9 mouse cellular contexts compared by ENCODE assay signal in genomic region chr10:127197104-127197503, GRCm38 (mm10). TPM values are rescaled to one million over a fixed set of nuclear protein-coding genes. Genes with fewer than 3 reads are reported as not detected.
A peak's percentile ranks its signal among the peaks of the same experiment; 100 is the strongest.
DNase-seq lines count a peak whose midpoint lies in the region; ATAC-seq and TF ChIP-seq lines count a peak whose summit lies in the region.
"Had no signal": no experiment of that assay in that cellular context is flagged by ENCODE, and none has a peak within 500 bp of the region (broad histone marks: within the 10 kb centered on the region; RNA-seq: fewer than 3 reads in every experiment).

No protein-coding gene starts in this region.

- peaks cover 51% of the 10 kb centered on the region for H3K36me3 ChIP-seq in forebrain, embryonic 12.5 days (replicated peaks)
- H3K36me3 ChIP-seq in forebrain, embryonic 15.5 days = peaks cover 36% of the 10 kb centered on the region
- H3K36me3 ChIP-seq in intestine, embryonic 15.5 days = 0 out of 2 replicates have a peak, but pooled peaks cover 9% of the 10 kb centered on the region
- peaks cover 48% of the 10 kb centered on the region for H3K36me3 ChIP-seq in intestine, postnatal 0 days (ENCODE audit: control insufficient read depth, insufficient read depth)
- H3K36me3 ChIP-seq in midbrain, embryonic 10.5 days = peaks cover 63% of the 10 kb centered on the region
- H3K36me3 ChIP-seq in midbrain, embryonic 11.5 days (ENCODE audit: control insufficient read depth, insufficient read depth, low read length) = peaks cover 6% of the 10 kb centered on the region; the same call in 1 of the 2 replicates
- H3K36me3 ChIP-seq in stomach, embryonic 14.5 days (ENCODE audit: control insufficient read depth, insufficient read depth, low read length) = peaks cover 19% of the 10 kb centered on the region

- DNase-seq in midbrain, embryonic 10.5 days (ENCODE audit: low spot score) = no peak
- no peak for DNase-seq in midbrain, embryonic 11.5 days (ENCODE audit: low spot score, missing footprints)
- DNase-seq in spleen, adult 18-20 months = no peak
- DNase-seq: thymus, postnatal 14 days had no signal

- no peaks in the 10 kb centered on the region for H3K9me3 ChIP-seq in forebrain, embryonic 12.5 days
- no peaks in the 10 kb centered on the region for H3K9me3 ChIP-seq in forebrain, embryonic 15.5 days
- no peaks in the 10 kb centered on the region for H3K9me3 ChIP-seq in intestine, embryonic 15.5 days
- H3K9me3 ChIP-seq in intestine, postnatal 0 days (ENCODE audit: control insufficient read depth) = no peaks in the 10 kb centered on the region
- H3K9me3 ChIP-seq in midbrain, embryonic 10.5 days (replicated peaks) = no peaks in the 10 kb centered on the region
- no peaks in the 10 kb centered on the region for H3K9me3 ChIP-seq in midbrain, embryonic 11.5 days (ENCODE audit: control insufficient read depth, low read length)
- H3K9me3 ChIP-seq in stomach, embryonic 14.5 days (ENCODE audit: control insufficient read depth, low read depth, low read length) = no peaks in the 10 kb centered on the region

- TF ChIP-seq CTCF in intestine, postnatal 0 days (IDR thresholded peaks at IDR 0.05; ENCODE audit: low read depth) = no peak

- H3K27me3 ChIP-seq in forebrain, embryonic 12.5 days = no peaks in the 10 kb centered on the region
- no peaks in the 10 kb centered on the region for H3K27me3 ChIP-seq in forebrain, embryonic 15.5 days
- H3K27me3 ChIP-seq in intestine, embryonic 15.5 days (replicated peaks) = no peaks in the 10 kb centered on the region
- no peaks in the 10 kb centered on the region for H3K27me3 ChIP-seq in intestine, postnatal 0 days (replicated peaks; ENCODE audit: control insufficient read depth, insufficient read depth, low read length)
- H3K27me3 ChIP-seq in midbrain, embryonic 10.5 days (ENCODE audit: low read depth, poor library complexity, severe bottlenecking) = no peaks in the 10 kb centered on the region
- H3K27me3 ChIP-seq in midbrain, embryonic 11.5 days (ENCODE audit: control insufficient read depth, insufficient read depth, low read length) = no peaks in the 10 kb centered on the region
- no peaks in the 10 kb centered on the region for H3K27me3 ChIP-seq in stomach, embryonic 14.5 days (ENCODE audit: control insufficient read depth, insufficient read depth, low read length)

- no peak overlapping the region for H3K4me3 ChIP-seq in forebrain, embryonic 12.5 days (replicated peaks)
- H3K4me3 ChIP-seq in forebrain, embryonic 15.5 days = no peak overlapping the region
- H3K4me3 ChIP-seq in intestine, embryonic 15.5 days (replicated peaks) = no peak overlapping the region
- no peak overlapping the region for H3K4me3 ChIP-seq in intestine, postnatal 0 days (ENCODE audit: low read depth, low read length)
- H3K4me3 ChIP-seq in midbrain, embryonic 10.5 days = peak overlapping the region; percentile 97; the same call in 1 of the 2 replicates
- no peak overlapping the region for H3K4me3 ChIP-seq in midbrain, embryonic 11.5 days (ENCODE audit: low read depth, low read length)
- H3K4me3 ChIP-seq in stomach, embryonic 14.5 days (ENCODE audit: low read depth, low read length) = no peak overlapping the region

- H3K27ac ChIP-seq in forebrain, embryonic 12.5 days = 0 out of 2 replicates have a peak overlapping the region, but pooled peaks have one; percentile 19
- H3K27ac ChIP-seq in forebrain, embryonic 15.5 days (replicated peaks) = no peak overlapping the region
- H3K27ac ChIP-seq in intestine, embryonic 15.5 days = peak overlapping the region; percentile 25; the same call in 1 of the 2 replicates
- H3K27ac ChIP-seq in intestine, postnatal 0 days (ENCODE audit: low read depth, low read length) = no peak overlapping the region; the same call in 1 of the 2 replicates
- no peak overlapping the region for H3K27ac ChIP-seq in midbrain, embryonic 10.5 days (replicated peaks)
- no peak overlapping the region for H3K27ac ChIP-seq in midbrain, embryonic 11.5 days (ENCODE audit: low read depth, low read length)
- peak overlapping the region; percentile 91; the same call in 1 of the 2 replicates for H3K27ac ChIP-seq in stomach, embryonic 14.5 days (ENCODE audit: low read length)

- no peak for ATAC-seq in forebrain, embryonic 12.5 days (ENCODE audit: low FRiP score)
- no peak for ATAC-seq in forebrain, embryonic 15.5 days (replicated peaks)
- no peak for ATAC-seq in intestine, embryonic 15.5 days
- ATAC-seq in intestine, postnatal 0 days = no peak
- ATAC-seq in midbrain, embryonic 11.5 days (ENCODE audit: low FRiP score) = no peak
- no peak for ATAC-seq in stomach, embryonic 14.5 days (ENCODE audit: insufficient number of reproducible peaks, insufficient read depth, low FRiP score, low read depth)

- H3K4me1 ChIP-seq in forebrain, embryonic 12.5 days = peaks cover 25% of the 10 kb centered on the region
- peaks cover 21% of the 10 kb centered on the region for H3K4me1 ChIP-seq in forebrain, embryonic 15.5 days
- H3K4me1 ChIP-seq in intestine, embryonic 15.5 days (replicated peaks) = peaks cover 15% of the 10 kb centered on the region; the same call in 1 of the 2 replicates
- 0 out of 2 replicates have a peak, but pooled peaks cover 5% of the 10 kb centered on the region for H3K4me1 ChIP-seq in intestine, postnatal 0 days (replicated peaks; ENCODE audit: control insufficient read depth, insufficient read depth, low read length)
- peaks cover 53% of the 10 kb centered on the region for H3K4me1 ChIP-seq in midbrain, embryonic 10.5 days
- peaks cover 17% of the 10 kb centered on the region for H3K4me1 ChIP-seq in midbrain, embryonic 11.5 days (ENCODE audit: control insufficient read depth, insufficient read depth, low read length)
- H3K4me1 ChIP-seq in stomach, embryonic 14.5 days (ENCODE audit: control insufficient read depth, insufficient read depth, low read length) = peaks cover 19% of the 10 kb centered on the region; the same call in 1 of the 2 replicates

- 93% methylated on average over 8 of the region's 8 CpGs for WGBS in forebrain, embryonic 12.5 days
- 90% methylated on average over 8 of the region's 8 CpGs for WGBS in forebrain, embryonic 15.5 days
- WGBS in intestine, embryonic 15.5 days = 84% methylated on average over 8 of the region's 8 CpGs
- WGBS in intestine, postnatal 0 days = 89% methylated on average over 8 of the region's 8 CpGs
- 91% methylated on average over 8 of the region's 8 CpGs for WGBS in midbrain, embryonic 10.5 days
- 88% methylated on average over 8 of the region's 8 CpGs for WGBS in midbrain, embryonic 11.5 days
- WGBS in stomach, embryonic 14.5 days = 87% methylated on average over 8 of the region's 8 CpGs

- no peak overlapping the region for H3K9ac ChIP-seq in forebrain, embryonic 12.5 days
- no peak overlapping the region for H3K9ac ChIP-seq in forebrain, embryonic 15.5 days (replicated peaks)
- no peak overlapping the region for H3K9ac ChIP-seq in intestine, embryonic 15.5 days
- no peak overlapping the region for H3K9ac ChIP-seq in intestine, postnatal 0 days (ENCODE audit: low read depth, low read length)
- H3K9ac ChIP-seq in midbrain, embryonic 11.5 days (ENCODE audit: low read length) = no peak overlapping the region
- H3K9ac ChIP-seq in stomach, embryonic 14.5 days (replicated peaks; ENCODE audit: low read depth, low read length) = no peak overlapping the region

- H3K4me2 ChIP-seq in forebrain, embryonic 12.5 days = no peak overlapping the region
- H3K4me2 ChIP-seq in forebrain, embryonic 15.5 days (replicated peaks) = no peak overlapping the region
- no peak overlapping the region for H3K4me2 ChIP-seq in intestine, embryonic 15.5 days (replicated peaks)
- no peak overlapping the region for H3K4me2 ChIP-seq in intestine, postnatal 0 days (replicated peaks; ENCODE audit: low read depth)
- no peak overlapping the region for H3K4me2 ChIP-seq in midbrain, embryonic 11.5 days
- H3K4me2 ChIP-seq in stomach, embryonic 14.5 days (replicated peaks; ENCODE audit: low read depth, low read length) = no peak overlapping the region

RNA-seq across cellular contexts. Expression of gene Dtx3, which starts 1.6 kb away (rescaled TPM):
- 170 and 172 TPM in 2 replicates for polyA plus RNA-seq in forebrain, embryonic 12.5 days (2016; fragmentation: Nextera tagmentation; extraction: Ambion mirVana)
- 211 and 222 TPM in 2 replicates for polyA plus RNA-seq in forebrain, embryonic 15.5 days (2015; fragmentation: Nextera tagmentation; extraction: Ambion mirVana)
- polyA plus RNA-seq in intestine, embryonic 15.5 days (2015; fragmentation: Nextera tagmentation; extraction: Ambion mirVana) = 70.6 and 75.4 TPM in 2 replicates
- polyA plus RNA-seq in intestine, postnatal 0 days (2015; fragmentation: Nextera tagmentation; extraction: Ambion mirVana) = 22.2 and 24.6 TPM in 2 replicates
- polyA plus RNA-seq in midbrain, embryonic 10.5 days (2016; fragmentation: Nextera tagmentation; extraction: Ambion mirVana) = 119 and 142 TPM in 2 replicates
- polyA plus RNA-seq in midbrain, embryonic 11.5 days (2014; fragmentation: Nextera tagmentation; extraction: Ambion mirVana) = 130 and 138 TPM in 2 replicates
- 123 and 125 TPM in 2 replicates for polyA plus RNA-seq in stomach, embryonic 14.5 days (2014; fragmentation: Nextera tagmentation; extraction: Ambion mirVana)

RNA-seq across cellular contexts. Expression of gene Arhgef25, which starts 7.2 kb away (rescaled TPM):
- polyA plus RNA-seq in forebrain, embryonic 12.5 days (2016; fragmentation: Nextera tagmentation; extraction: Ambion mirVana) = 32.3 and 36.4 TPM in 2 replicates
- 31.4 and 32.3 TPM in 2 replicates for polyA plus RNA-seq in forebrain, embryonic 15.5 days (2015; fragmentation: Nextera tagmentation; extraction: Ambion mirVana)
- polyA plus RNA-seq in intestine, embryonic 15.5 days (2015; fragmentation: Nextera tagmentation; extraction: Ambion mirVana) = 46.8 and 50.4 TPM in 2 replicates
- 14.4 and 15.1 TPM in 2 replicates for polyA plus RNA-seq in intestine, postnatal 0 days (2015; fragmentation: Nextera tagmentation; extraction: Ambion mirVana)
- polyA plus RNA-seq in midbrain, embryonic 10.5 days (2016; fragmentation: Nextera tagmentation; extraction: Ambion mirVana) = 24.8 and 28.7 TPM in 2 replicates
- polyA plus RNA-seq in midbrain, embryonic 11.5 days (2014; fragmentation: Nextera tagmentation; extraction: Ambion mirVana) = 25.8 and 28.2 TPM in 2 replicates
- 64.0 and 71.1 TPM in 2 replicates for polyA plus RNA-seq in stomach, embryonic 14.5 days (2014; fragmentation: Nextera tagmentation; extraction: Ambion mirVana)

RNA-seq across cellular contexts. Expression of gene Pip4k2c, which starts 14.3 kb away (rescaled TPM):
- 19.4 and 20.2 TPM in 2 replicates for polyA plus RNA-seq in forebrain, embryonic 12.5 days (2016; fragmentation: Nextera tagmentation; extraction: Ambion mirVana)
- 24.9 and 26.1 TPM in 2 replicates for polyA plus RNA-seq in forebrain, embryonic 15.5 days (2015; fragmentation: Nextera tagmentation; extraction: Ambion mirVana)
- polyA plus RNA-seq in intestine, embryonic 15.5 days (2015; fragmentation: Nextera tagmentation; extraction: Ambion mirVana) = 33.7 and 35.0 TPM in 2 replicates
- 43.0 and 47.0 TPM in 2 replicates for polyA plus RNA-seq in intestine, postnatal 0 days (2015; fragmentation: Nextera tagmentation; extraction: Ambion mirVana)
- 16.5 and 18.1 TPM in 2 replicates for polyA plus RNA-seq in midbrain, embryonic 10.5 days (2016; fragmentation: Nextera tagmentation; extraction: Ambion mirVana)
- polyA plus RNA-seq in midbrain, embryonic 11.5 days (2014; fragmentation: Nextera tagmentation; extraction: Ambion mirVana) = 10.3 and 11.4 TPM in 2 replicates
- 22.7 and 22.9 TPM in 2 replicates for polyA plus RNA-seq in stomach, embryonic 14.5 days (2014; fragmentation: Nextera tagmentation; extraction: Ambion mirVana)

RNA-seq across cellular contexts. Expression of gene Slc26a10, which starts 16.7 kb away (rescaled TPM):
- 0.86 and 2.2 TPM in 2 replicates for polyA plus RNA-seq in forebrain, embryonic 12.5 days (2016; fragmentation: Nextera tagmentation; extraction: Ambion mirVana)
- 1.4 and 2.1 TPM in 2 replicates for polyA plus RNA-seq in forebrain, embryonic 15.5 days (2015; fragmentation: Nextera tagmentation; extraction: Ambion mirVana)
- polyA plus RNA-seq in intestine, embryonic 15.5 days (2015; fragmentation: Nextera tagmentation; extraction: Ambion mirVana) = 0.98 and 1.1 TPM in 2 replicates
- 0.52 and 0.65 TPM in 2 replicates for polyA plus RNA-seq in intestine, postnatal 0 days (2015; fragmentation: Nextera tagmentation; extraction: Ambion mirVana)
- polyA plus RNA-seq in midbrain, embryonic 10.5 days (2016; fragmentation: Nextera tagmentation; extraction: Ambion mirVana) = 0.87 and 1.4 TPM in 2 replicates
- polyA plus RNA-seq in midbrain, embryonic 11.5 days (2014; fragmentation: Nextera tagmentation; extraction: Ambion mirVana) = 0.51 and 0.58 TPM in 2 replicates
- 0.34 and 0.82 TPM in 2 replicates for polyA plus RNA-seq in stomach, embryonic 14.5 days (2014; fragmentation: Nextera tagmentation; extraction: Ambion mirVana)

RNA-seq across cellular contexts. Expression of gene B4galnt1, which starts 32.1 kb away (rescaled TPM):
- polyA plus RNA-seq in forebrain, embryonic 12.5 days (2016; fragmentation: Nextera tagmentation; extraction: Ambion mirVana) = 13.3 and 14.7 TPM in 2 replicates
- 35.1 and 36.7 TPM in 2 replicates for polyA plus RNA-seq in forebrain, embryonic 15.5 days (2015; fragmentation: Nextera tagmentation; extraction: Ambion mirVana)
- 52.5 and 55.2 TPM in 2 replicates for polyA plus RNA-seq in intestine, embryonic 15.5 days (2015; fragmentation: Nextera tagmentation; extraction: Ambion mirVana)
- polyA plus RNA-seq in intestine, postnatal 0 days (2015; fragmentation: Nextera tagmentation; extraction: Ambion mirVana) = 29.4 and 34.1 TPM in 2 replicates
- polyA plus RNA-seq in midbrain, embryonic 10.5 days (2016; fragmentation: Nextera tagmentation; extraction: Ambion mirVana) = 4.9 and 6.1 TPM in 2 replicates
- 8.1 and 9.4 TPM in 2 replicates for polyA plus RNA-seq in midbrain, embryonic 11.5 days (2014; fragmentation: Nextera tagmentation; extraction: Ambion mirVana)
- 27.7 and 29.4 TPM in 2 replicates for polyA plus RNA-seq in stomach, embryonic 14.5 days (2014; fragmentation: Nextera tagmentation; extraction: Ambion mirVana)

Comparison
In these comparisons a context has a peak if more than half of its experiments do, and no peak if none do; other contexts are left out.
1. H3K27ac ChIP-seq: peak in forebrain, embryonic 12.5 days (single experiment), intestine, embryonic 15.5 days (single experiment) and stomach, embryonic 14.5 days (single experiment); none in forebrain, embryonic 15.5 days (single experiment), intestine, postnatal 0 days (single experiment), midbrain, embryonic 10.5 days (single experiment) and midbrain, embryonic 11.5 days (single experiment).